ENCODE assay signal across 10 mouse cellular contexts in genomic region chr19:38003671-38004521, GRCm38 (mm10). TPM values are rescaled to one million over a fixed set of nuclear protein-coding genes. Genes with fewer than 3 reads are reported as not detected.
DNase-seq lines count a peak whose midpoint lies in the region; ATAC-seq and TF ChIP-seq lines count a peak whose summit lies in the region.
"Had no signal": no experiment of that assay in that cellular context is flagged by ENCODE, and none has a peak within 500 bp of the region (broad histone marks: within the 10 kb centered on the region; RNA-seq: fewer than 3 reads in every experiment).

No protein-coding gene starts in this region.

- TF ChIP-seq CTCF in gastrocnemius, adult 2 months (IDR thresholded peaks at IDR 0.05): no peak

- H3K4me3 ChIP-seq in gastrocnemius, adult 2 months: no peak overlapping the region
- no peak overlapping the region for H3K4me3 ChIP-seq in brown adipose tissue, adult 24 weeks (ENCODE audit: insufficient read depth, low read depth, low read length)

- 0 out of 2 replicates have a peak, but pooled peaks cover 2% of the 10 kb centered on the region for H3K4me1 ChIP-seq in brown adipose tissue, adult 24 weeks (ENCODE audit: control insufficient read depth, insufficient read depth, insufficient read length, low read length)

- intact Hi-C loops in gastrocnemius, adult 2 months (cut with DNase I): no loop called here
- intact Hi-C loops in heart, postnatal 36 days (cut with DNase I): loop anchor here (5.0 kb wide), 1 partner anchor 38 kb away; the partner anchor contains the start of gene Myof

- H3K27ac ChIP-seq in gastrocnemius, adult 2 months: peak overlapping the region; percentile 78
- 0 out of 2 replicates have a peak overlapping the region, but pooled peaks have one; percentile 26 for H3K27ac ChIP-seq in brown adipose tissue, adult 24 weeks (replicated peaks; ENCODE audit: low read depth, low read length)

- no peak for DNase-seq in gastrocnemius, adult 2 months
- no peak for DNase-seq in gastrocnemius, adult 8-10 months (ENCODE audit: low spot score in 2 of 2)
- DNase-seq in heart, postnatal 36 days: peak; percentile 32 to 52
- peak; percentile 60 for DNase-seq in retina, adult 2 months (ENCODE audit: low read depth, low spot score)
- DNase-seq in frontal cortex, adult 2 months (ENCODE audit: extremely low spot score in 1 of 2, low spot score in 1 of 2): no peak
- no peak for DNase-seq in thymus, postnatal 36 days
- DNase-seq: thymus, postnatal 14 days had no signal

- ATAC-seq in granulocyte monocyte progenitor cell, adult 5-6 weeks (replicated peaks; ENCODE audit: poor library complexity, severe bottlenecking): no peak
- ATAC-seq: activated CD4-positive, CD25-positive, alpha-beta regulatory T cell, adult 4 months had no signal

RNA-seq across cellular contexts. Expression of gene Myof, which starts 39.5 kb away (rescaled TPM):
- total RNA-seq in gastrocnemius, adult 2 months (2021): 1 to 10 TPM; 4.7 to 6.4 TPM
- total RNA-seq in gastrocnemius, adult 8-10 months (2022): 1 to 10 TPM; 4.0 to 5.8 (median 5.0) TPM
- polyA plus RNA-seq in brown adipose tissue, adult 24 weeks (2012; ENCODE audit: insufficient read depth, insufficient read length, missing spikeins): 4.4 and 5.5 TPM in 2 replicates
- total RNA-seq in heart, postnatal 36 days (2021): 10 to 100 TPM; 10.3 to 10.8 TPM
- 5.0 and 7.1 TPM in 2 replicates for polyA plus RNA-seq in frontal cortex, adult 2 months (2012; rRNA removed)
- total RNA-seq in granulocyte monocyte progenitor cell, adult 5-6 weeks (2014; fragmentation: Nextera tagmentation): 2.3 and 6.7 TPM in 2 replicates
- 1.0 and 1.1 TPM in 2 replicates for total RNA-seq in granulocyte monocyte progenitor cell, adult 5-6 weeks (2017)

RNA-seq across cellular contexts. Expression of gene Cep55, which starts 50.9 kb away (rescaled TPM):
- total RNA-seq in gastrocnemius, adult 2 months (2021): not detected
- not detected for total RNA-seq in gastrocnemius, adult 8-10 months (2022)
- not detected in 2 replicates for polyA plus RNA-seq in brown adipose tissue, adult 24 weeks (2012; ENCODE audit: insufficient read depth, insufficient read length, missing spikeins)
- total RNA-seq in heart, postnatal 36 days (2021): under 1 TPM; 0.44 to 0.46 TPM
- 0.48 and 0.50 TPM in 2 replicates for polyA plus RNA-seq in frontal cortex, adult 2 months (2012; rRNA removed)
- total RNA-seq in granulocyte monocyte progenitor cell, adult 5-6 weeks (2014; fragmentation: Nextera tagmentation): 16.1 and 21.4 TPM in 2 replicates
- total RNA-seq in granulocyte monocyte progenitor cell, adult 5-6 weeks (2017): 57.7 and 60.0 TPM in 2 replicates

Comparison
In these comparisons a context has a peak if more than half of its experiments do, and no peak if none do; other contexts are left out.
1. DNase-seq: peak in heart, postnatal 36 days (2 of 2) and retina, adult 2 months (single experiment); none in gastrocnemius, adult 2 months (single experiment), gastrocnemius, adult 8-10 months (0 of 2), frontal cortex, adult 2 months (0 of 2) and thymus, postnatal 36 days (0 of 2).
2. RNA of gene Cep55, which starts 50.9 kb away (total RNA-seq): 16.1 to 60.0 TPM in granulocyte monocyte progenitor cell, adult 5-6 weeks; 0.44 to 0.46 TPM in heart, postnatal 36 days, not detected in gastrocnemius, adult 2 months and not detected in gastrocnemius, adult 8-10 months; every median in the first group is over 10 times any median in the second.